Mouse (Mus musculus) urinary bladder, postnatal 4 days (tissue): Measurements from ENCODE around the gene Otulinl.
A peak's percentile ranks its signal among the peaks of the same experiment; 100 is the strongest.
"Not testable (repeated sequence)": the region's sequence is repeated elsewhere in the genome, so short reads cannot be mapped to it uniquely, and the experiment has no call there.

Source experiments
- DNase-seq, 2 experiments: peaks; one replicate each; pipeline ENCODE4 v3.0.0; 2021 to 2022; ENCODE audit warnings: low spot score in 2 of 2

Otulinl gene

GRCm38 (mm10) chr15:27681419-27682187, at the start of gene Otulinl:
TSS of gene Otulinl (minus strand) at chr15:27681579.
- peak; percentile 90 to 91 for DNase-seq

GRCm38 (mm10) chr15:27726228-27726627, 44.8 kb upstream of the Otulinl start:
- DNase-seq: no peak

- no peak for DNase-seq
Measured at GRCm38 (mm10) chr15:27724796-27725680, 43.7 kb upstream of the Otulinl start.

GRCm38 (mm10) chr15:27724298-27724697, 42.9 kb upstream of the Otulinl start:
- DNase-seq: no peak

- DNase-seq: no peak
Measured at GRCm38 (mm10) chr15:27723746-27724145, 42.4 kb upstream of the Otulinl start.

GRCm38 (mm10) chr15:27720297-27720696, 38.9 kb upstream of the Otulinl start:
- not testable (repeated sequence) for DNase-seq

- no peak for DNase-seq
Measured at GRCm38 (mm10) chr15:27718668-27719067, 37.3 kb upstream of the Otulinl start.

GRCm38 (mm10) chr15:27715331-27715730, 34.0 kb upstream of the Otulinl start:
- DNase-seq: no peak

GRCm38 (mm10) chr15:27710698-27711097, 29.3 kb upstream of the Otulinl start:
- DNase-seq: no peak

GRCm38 (mm10) chr15:27708968-27709612, 27.7 kb upstream of the Otulinl start:
- no peak for DNase-seq

- DNase-seq: no peak
Measured at GRCm38 (mm10) chr15:27708499-27708898, 27.1 kb upstream of the Otulinl start.

GRCm38 (mm10) chr15:27702972-27703313, 21.6 kb upstream of the Otulinl start:
- no peak for DNase-seq

GRCm38 (mm10) chr15:27702031-27702971, 20.9 kb upstream of the Otulinl start:
- DNase-seq: peak in 1 of 2 experiments; percentile 26

- no peak for DNase-seq
Measured at GRCm38 (mm10) chr15:27697632-27698031, 16.3 kb upstream of the Otulinl start.

- no peak for DNase-seq
Measured at GRCm38 (mm10) chr15:27693235-27693634, 11.9 kb upstream of the Otulinl start.

- DNase-seq: no peak
Measured at GRCm38 (mm10) chr15:27692161-27692560, 10.8 kb upstream of the Otulinl start.

- DNase-seq: no peak
Measured at GRCm38 (mm10) chr15:27691213-27691612, 9.8 kb upstream of the Otulinl start.

- no peak for DNase-seq
Measured at GRCm38 (mm10) chr15:27688041-27688651, 6.8 kb upstream of the Otulinl start.

- DNase-seq: no peak
Measured at GRCm38 (mm10) chr15:27684813-27685212, 3.4 kb upstream of the Otulinl start.

GRCm38 (mm10) chr15:27683206-27683605, 1.8 kb upstream of the Otulinl start:
- no peak for DNase-seq

- DNase-seq: no peak
Measured at GRCm38 (mm10) chr15:27682619-27683018, 1.2 kb upstream of the Otulinl start.
